Mouse (Mus musculus) E14TG2a.4 (cell line): Measurements from ENCODE around the gene Exosc10.

Experiments
- CTCF ChIP-seq: conservative IDR thresholded peaks from 2 replicates; pipeline ENCODE4 v1.5.1; 2014; ENCODE audit warnings: low read length
- NANOG ChIP-seq: IDR thresholded peaks from 2 replicates; pipeline ENCODE4 v1.6.1; 2014; ENCODE audit warnings: borderline replicate concordance, low read length, mixed read lengths

DNA sequence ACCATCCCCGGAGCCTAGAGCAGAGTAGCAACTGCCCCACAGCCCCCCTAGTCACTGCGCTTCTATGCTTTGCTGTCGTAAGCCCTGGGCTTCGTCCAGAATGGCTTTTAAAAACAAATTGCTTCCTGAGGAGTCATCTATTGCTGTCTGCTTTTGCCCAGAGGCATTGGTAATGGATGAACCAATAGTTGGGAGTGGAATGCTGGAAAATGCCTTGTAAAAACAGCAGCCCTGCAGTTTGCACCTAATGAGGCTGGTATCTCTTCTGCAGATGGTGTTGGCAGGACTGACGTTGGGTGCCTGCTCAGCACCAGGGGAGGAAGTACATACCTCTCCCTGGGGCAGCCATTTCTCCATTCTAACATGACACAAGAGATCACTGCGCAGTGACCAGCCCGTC, 34.7 kb upstream of the Exosc10 start:
- TF ChIP-seq CTCF (no peak), NANOG (no peak)
